Mouse (Mus musculus): ENCODE measurements around the gene Zfp385c.
"Not testable (repeated sequence)": the region's sequence is repeated elsewhere in the genome, so short reads cannot be mapped to it uniquely, and the experiment has no call there.

Gene Zfp385c

DNA sequence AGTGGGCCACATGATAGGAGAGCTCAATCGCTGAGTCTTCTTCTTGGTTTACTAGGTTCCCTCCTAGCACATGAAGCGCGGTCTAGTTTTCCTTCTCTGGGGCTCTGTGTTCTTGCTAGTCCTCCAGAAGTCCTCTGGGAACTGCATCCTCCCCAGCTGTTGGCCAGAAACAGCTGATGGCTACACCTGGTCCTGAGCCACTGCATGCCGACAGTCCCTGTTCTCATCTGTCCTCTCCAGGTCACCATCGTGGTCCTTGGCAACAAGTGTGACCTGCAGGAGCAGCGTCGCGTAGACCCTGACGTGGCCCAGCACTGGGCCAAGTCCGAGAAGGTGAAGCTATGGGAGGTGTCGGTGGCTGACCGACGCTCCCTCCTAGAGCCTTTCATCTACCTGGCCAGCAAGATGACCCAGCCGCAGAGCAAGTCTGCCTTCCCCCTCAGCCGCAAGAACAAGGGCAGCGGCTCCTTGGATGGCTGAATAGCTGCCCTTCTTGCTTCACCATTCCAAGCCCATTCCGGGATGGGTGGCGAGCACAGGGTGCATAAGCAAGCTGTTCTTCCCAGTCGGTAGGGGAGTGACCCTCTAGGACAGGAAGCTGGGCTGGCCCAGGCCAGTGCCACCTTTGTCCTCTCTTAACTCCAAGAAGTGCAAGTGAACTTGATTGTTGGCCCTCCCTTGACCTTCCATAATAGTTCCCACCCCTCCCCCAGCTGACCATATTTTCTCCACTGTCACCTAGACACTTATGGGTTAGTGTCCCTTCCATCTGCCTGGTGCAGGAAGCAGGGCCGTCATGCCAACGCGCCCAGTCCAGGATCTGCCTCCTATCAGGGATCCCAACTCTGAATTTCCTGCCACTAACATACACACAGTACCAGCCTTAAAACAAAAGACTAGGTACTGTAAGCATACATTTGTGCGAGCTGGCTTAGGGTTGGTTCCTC lies 66.2 kb downstream of the Zfp385c start:
- no peak for DNase-seq (ENCODE audit: low spot score)

DNA sequence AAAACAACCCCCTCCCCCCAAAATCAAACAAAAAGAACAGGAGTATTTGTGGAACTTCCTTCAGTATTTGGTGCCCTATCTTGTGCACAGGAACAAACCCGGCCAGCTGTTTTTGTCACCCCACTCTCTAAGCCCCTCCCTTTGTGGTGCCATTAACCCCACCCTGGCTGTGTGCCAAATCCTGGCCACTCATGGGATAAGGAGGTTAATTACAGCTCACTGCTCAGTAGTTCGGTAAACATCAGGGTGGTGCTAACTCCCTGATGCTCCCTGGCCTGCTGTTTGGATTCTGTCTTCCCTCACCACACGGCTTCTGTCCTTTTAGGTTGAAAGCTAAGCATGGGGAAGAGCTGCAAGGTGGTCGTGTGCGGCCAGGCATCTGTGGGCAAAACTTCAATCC lies 68.4 kb downstream of the Zfp385c start:
- no peak for DNase-seq (ENCODE audit: low spot score)

DNA sequence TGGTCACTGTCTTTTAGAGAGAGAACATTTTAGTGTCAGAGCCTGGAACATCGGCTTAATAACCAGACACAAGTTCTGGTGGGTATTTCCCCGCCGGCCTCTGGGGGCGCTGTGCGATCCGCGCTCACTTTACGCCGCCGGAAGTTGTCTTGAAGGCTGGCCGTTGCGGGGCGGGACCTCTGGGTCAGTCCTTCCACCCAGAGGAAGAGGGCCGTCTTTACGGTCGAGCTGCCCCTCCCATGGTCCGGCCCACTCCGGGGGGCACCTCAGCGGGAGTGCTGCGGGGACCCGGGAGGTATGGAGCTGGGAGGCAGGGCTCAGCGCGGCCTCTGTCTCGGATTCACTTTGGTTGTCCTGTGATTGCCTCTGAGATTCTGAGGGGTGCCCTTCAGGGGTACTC lies 69.5 kb downstream of the Zfp385c start:
- DNase-seq (ENCODE audit: low spot score): peak; percentile 92

DNA sequence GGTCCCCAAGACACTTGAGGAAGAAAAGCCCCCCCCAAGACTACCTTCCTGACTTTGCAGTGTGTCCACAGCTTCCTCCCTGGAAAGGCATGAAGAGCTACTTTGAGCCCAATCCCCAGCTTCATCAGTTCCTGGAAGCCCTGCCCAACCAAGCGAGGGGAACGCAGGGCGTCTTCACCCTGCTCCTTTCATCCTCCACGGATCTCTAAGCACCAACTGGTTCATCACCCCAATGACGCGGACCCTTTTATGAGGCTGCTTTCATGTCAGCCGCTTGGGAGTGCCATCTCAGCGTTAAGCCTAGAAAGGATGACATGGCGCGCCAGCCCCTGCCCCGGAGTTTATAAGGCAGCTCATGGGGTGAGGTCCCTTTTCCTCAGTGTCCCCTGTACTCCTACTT lies 72.3 kb downstream of the Zfp385c start, which contains the start of gene Dnajc7:
Dnajc7 (minus strand) TSS at position 187 of the 400 bp plus-strand sequence.
- no peak for DNase-seq (ENCODE audit: low spot score)

DNA sequence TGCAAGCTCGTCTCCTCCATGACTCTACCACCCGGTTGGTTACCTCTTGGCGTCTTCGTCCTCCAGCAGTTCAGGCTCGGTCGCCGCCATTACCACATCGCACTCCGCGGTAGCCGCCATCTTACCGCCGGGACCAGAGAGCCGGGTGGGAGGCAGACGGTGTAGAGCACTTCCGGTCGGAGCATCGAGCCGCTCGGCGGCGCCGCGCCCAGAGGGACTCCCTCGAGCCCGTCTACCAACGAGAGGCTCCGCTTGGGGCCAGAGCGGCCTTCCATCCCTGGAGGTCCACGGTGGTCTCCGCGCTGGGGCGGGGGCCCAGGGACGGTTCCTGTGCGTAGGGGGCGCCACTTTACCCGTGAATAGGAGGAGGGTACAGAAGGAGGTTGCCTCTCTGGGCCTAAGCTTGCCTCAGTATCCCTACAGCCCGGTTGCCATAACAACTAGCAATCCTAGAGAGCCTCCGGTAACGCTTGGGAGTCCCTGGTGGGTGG lies 72.7 kb downstream of the Zfp385c start:
- DNase-seq (ENCODE audit: low spot score): peak; percentile 92

DNA sequence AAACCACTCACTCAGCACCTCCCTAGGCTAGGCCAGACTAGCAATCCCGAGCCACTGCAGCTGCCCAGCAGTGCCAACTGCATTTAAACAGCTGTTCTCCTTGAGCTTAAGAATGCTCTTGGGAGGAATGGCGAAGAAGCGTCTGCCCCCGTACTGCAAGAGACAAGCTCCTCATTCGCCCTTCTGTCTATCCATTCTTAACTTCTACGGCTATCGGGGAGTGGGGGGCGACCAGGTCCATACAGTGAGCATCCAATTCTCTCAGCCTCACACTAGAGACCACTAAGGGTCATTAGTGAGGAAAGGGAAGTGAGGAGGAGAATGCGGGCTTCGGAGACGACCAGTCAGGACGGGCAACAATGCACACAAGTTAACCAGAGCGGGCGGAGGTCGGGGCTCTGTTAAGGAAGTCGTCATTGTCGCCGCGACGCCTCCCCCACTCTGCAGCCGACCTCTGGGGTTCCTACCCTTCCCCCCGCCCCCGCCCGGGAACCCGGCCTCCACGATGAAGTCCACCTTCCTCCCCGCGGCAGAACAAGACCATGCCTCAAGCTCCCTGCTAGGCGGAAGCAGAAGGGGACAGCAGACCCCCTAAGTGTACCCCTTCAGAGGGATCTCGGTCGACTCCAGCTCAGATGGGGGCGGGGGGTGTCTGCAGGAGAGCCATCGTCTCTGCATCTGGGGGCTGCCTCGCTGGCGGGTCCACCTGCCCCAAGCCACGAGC lies 73.3 kb downstream of the Zfp385c start, which contains the start of gene Nkiras2:
Nkiras2 (plus strand) TSS at position 484 of the 724 bp plus-strand sequence.
- DNase-seq (ENCODE audit: low spot score): no peak

DNA sequence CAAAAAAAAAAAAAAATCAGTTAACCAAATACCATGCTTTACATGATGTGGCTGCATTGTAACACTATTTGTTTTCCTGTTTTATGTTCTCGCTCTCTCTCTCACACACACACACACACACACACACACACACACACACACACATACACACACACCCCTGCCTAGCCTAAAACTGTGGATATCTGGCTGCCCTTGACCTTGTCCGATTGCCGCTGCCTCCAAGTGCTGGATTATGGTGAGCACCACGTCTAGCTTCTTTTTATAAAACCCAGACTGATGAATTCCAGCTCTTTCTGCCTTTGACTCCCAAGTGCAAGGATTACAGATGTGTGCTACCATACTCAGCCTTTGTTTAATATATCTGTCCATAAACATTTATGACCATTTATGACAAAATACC lies 74.8 kb downstream of the Zfp385c start:
- DNase-seq (ENCODE audit: low spot score): no peak

DNA sequence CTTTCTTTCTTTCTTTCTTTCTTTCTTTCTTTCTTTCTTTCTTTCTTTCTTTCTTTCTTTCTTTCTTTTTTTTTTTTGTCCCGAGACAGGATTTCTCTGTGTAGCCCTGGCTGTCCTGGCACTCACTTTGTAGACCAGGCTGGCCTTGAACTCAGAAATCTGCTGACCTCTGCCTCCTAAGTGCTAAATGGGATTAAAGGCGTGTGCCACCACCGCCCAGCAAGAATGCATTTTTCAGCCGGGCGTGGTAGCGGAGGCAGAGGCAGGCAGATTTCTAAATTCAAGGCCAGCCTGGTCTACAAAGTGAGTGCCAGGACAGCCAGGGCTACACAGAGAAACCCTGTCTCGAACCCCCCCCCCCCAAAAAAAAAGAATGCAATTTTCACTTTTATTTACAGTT lies 75.4 kb downstream of the Zfp385c start:
- not testable (repeated sequence) for DNase-seq (ENCODE audit: low spot score)

DNA sequence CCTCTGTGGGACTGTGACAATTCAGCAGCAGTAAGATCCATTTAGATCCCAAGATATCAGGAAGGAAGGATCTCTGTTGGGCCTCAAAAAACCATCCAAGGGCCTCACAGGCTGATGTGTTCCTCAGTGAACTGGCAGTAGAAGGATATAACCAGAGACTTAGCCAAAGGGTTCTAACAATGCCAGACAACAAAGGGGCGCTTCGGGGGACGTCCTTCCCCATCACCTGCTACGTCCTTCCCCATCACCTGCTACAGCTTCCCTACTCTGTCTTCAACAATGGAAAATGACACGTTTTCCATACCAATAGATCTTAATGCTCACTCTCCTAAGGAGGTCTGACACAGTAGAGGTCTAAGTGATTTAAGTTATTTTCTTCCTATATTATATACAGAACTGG lies 75.9 kb downstream of the Zfp385c start:
- no peak for DNase-seq (ENCODE audit: low spot score)

DNA sequence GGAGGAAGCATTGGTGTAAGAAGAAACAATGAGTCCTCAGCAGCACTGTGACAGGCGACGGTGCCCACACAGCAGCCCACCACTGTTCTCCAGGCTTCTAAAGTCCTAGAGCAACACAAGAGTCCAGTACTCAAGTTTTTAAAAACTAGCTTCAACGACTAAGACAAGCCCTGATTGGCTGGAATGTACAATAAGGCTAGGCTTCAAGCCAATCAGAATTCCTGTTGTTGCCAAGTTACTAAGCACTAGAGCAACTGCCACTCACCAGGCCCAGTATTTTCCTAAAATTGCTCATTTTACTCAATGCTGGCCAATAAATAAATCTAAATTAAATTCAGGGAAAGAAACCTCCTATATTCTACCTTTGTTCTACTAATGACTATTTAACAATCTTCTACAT lies 79.0 kb downstream of the Zfp385c start:
- DNase-seq (ENCODE audit: low spot score): no peak

DNA sequence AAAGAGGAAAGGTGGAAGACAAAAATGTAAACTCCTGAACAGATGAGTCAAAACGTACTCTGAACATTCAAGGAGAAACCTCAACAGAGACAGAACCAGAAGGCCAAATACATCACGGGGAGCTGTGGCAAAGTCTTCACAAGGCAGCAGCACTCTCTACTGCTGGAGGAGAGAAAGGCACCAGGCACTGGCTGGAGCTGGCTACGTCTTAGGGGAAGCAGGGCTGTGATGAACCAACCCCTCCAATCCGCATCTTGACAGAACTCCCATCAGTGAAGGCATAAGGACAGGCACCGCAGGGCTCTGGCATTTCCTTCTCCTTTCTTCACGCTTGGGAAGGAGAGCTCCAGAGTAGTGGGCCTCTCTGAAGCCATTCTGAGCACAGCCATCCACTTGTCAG lies 80.6 kb downstream of the Zfp385c start:
- no peak for DNase-seq (ENCODE audit: low spot score)

DNA sequence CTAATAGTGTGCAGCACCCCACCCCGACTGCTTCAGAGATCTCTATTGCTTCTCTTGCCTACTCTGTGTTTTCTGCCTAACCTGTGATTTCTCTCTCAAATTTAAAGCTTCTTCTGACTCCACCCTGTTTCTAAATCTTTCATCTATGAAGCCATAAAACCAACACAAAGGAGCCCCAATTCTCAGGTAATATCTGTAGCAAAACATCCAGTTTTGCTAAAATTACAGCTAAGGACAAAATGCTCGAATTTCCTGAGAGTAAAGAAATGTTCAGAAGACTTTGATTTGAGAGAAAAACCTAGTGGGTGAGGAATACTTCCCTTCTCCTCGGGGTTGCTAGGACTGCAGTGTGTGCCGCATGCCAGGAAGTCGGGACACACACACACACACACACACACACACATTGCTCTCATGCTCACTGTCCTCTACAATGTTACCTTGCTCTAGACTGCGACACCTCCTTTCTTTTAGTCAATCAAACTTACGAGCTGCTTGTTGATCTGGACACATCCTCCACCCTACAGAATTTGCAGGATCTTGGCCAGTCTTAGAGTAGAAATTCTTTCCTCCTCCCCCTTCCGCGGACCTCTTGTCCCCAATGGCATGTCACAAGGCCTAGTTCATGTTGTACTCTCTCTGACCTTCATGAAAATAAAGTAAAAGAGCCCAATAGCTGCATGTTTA lies 82.1 kb downstream of the Zfp385c start:
- DNase-seq (ENCODE audit: low spot score): no peak

DNA sequence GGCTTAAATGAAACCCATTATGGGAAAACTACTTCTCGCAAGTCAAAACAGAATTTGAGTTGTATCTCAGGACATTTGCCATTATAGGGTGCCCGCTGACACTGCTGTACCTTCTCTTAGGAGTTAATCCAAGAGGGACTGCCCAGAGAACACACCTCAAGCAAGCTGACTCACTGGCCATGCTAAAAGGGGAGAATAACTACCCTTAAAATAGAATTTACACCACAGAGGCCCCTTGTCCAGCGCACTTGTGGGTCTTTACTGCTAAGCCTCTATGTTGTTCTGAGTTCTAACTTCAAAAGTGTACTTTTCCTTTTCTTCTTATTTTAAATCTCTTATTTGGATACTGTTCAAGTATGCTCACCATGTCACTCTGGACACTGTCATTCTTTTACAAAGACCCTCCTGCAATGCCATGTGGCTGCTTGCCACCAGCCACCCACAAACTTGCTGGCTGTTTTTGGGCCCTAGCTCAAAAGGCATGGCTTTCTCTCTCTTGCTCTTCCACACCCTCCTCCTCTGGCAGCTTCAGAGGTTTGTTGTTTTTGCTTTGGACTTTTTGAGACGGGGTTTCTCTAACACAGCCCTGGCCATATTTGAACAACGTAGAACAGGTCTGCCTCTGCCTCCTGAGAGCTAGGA lies 82.8 kb downstream of the Zfp385c start:
- no peak for DNase-seq (ENCODE audit: low spot score)

DNA sequence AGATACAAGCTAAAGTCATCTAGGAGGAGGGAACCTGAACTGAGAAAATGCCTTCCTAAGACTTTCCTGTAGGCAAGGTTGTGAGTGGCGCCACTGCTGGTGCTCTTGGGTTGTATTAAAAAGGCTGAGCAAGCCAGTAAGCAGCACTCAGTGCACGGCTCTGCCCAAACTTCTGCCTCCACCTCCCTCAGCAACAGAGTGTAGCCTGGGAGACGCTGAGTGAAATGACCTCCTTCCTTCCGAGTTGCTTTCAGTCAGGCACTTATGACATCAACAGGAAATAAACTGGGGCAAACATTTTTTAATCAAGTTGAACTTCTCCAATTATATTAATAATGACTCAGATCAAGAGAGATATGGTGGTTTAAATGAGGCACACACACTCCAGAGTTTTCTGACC lies 83.5 kb downstream of the Zfp385c start:
- no peak for DNase-seq (ENCODE audit: low spot score)

DNA sequence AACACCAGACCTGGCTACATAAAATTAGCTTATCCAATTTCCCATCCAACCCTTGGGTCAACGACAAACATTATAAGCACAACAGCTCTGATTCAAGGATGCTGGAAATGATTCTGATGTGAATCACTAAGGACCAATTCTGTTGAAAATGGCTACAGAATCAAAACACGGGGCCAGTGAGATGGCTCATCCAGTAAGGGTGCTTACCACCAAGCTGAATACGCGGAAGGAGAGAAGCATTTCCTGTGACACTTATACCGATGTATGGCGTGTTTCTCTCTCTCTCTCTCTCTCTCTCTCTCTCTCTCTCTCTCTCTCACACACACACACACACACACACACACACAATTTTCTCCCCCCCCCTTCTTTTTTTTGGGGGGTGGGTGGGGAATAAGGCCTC lies 85.1 kb downstream of the Zfp385c start:
- no peak for DNase-seq (ENCODE audit: low spot score)

DNA sequence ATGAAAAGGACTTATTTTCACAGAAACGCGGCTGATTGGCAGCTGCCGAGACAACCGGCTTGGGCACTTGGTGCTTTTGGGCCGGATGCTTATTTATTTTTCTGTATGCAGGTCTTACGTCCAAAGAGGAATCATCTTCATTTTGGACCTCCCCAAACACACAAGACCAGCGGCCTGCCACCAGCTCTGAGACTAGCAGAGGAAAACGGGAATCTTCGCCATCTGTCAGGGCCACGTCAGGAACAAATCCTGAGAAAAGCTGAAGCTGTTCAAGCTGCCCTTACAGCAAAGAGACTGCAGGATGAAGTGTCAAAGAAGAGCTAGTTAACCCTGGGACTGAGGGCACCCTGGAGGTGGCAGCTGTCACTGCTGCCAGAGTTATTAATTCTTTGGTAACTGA lies 86.8 kb downstream of the Zfp385c start:
- DNase-seq (ENCODE audit: low spot score): no peak

DNA sequence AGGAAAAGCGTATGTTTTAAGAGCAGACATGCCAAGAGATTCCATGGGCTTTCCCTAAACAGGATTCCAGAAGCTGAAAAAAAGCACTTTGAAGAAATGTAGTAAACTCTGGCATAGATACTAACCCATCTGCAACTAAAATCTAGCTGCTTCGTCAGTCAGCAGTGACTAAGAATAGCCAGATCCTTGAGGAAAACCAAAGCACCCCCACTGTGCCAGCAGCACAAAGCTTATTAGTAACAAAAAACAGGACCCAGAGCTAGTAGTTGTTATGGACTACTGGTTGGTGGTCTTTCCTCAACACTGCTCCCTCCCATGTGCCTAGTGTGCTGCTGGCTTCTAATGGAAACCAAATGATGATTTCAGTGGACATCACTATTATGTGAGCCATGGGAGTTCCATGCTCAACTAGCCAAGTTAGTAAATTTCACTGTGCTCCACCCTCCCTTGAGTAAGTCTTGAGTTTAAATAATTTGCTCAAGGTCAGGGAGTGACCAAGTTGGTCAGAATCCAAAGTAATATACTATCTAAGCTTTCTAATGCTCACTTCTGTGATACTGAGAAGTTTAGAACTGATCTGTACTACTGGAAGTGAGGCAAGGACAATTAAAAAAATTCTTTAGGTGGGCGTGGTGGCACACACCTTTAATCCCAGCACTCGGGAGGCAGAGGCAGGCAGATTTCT lies 87.8 kb downstream of the Zfp385c start:
- DNase-seq (ENCODE audit: low spot score): no peak

DNA sequence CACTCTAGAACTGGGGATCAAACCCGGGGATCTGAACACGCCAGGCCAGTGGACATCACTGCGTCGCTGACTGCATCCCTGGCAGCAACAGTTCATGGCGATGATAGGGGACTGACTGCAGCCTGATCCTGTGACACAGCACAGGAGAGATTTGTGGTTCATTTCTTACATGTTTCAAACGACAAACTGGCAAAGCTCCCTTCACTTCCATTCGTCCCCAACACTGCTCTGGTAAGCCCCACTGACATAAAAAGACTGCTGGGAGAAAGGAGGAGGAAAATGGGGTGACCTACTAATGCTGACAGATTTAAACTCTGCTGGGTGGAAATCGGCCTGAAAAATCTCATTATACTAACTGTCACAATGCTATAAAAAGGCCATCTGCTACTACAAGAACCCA lies 88.4 kb downstream of the Zfp385c start:
- DNase-seq (ENCODE audit: low spot score): no peak

DNA sequence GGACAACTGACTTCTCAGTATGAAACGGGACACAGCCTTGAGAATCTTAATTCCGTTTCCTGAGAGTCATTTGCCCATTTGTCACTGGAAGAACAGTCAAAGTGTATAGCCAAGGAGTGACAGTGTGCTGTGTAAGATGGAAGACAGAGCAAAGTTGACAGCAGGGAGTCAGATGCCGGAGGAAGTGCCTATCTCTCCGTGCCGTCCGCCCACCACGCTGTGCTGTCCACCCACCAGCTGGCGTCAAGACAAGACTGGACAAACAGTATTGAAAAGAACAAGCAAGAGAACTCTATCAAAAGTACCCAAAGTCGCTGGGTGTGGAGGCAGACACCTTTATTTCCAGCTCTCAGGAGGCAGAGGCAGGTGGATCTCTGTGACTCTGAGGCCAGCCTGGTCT lies 89.1 kb downstream of the Zfp385c start:
- no peak for DNase-seq (ENCODE audit: low spot score)

DNA sequence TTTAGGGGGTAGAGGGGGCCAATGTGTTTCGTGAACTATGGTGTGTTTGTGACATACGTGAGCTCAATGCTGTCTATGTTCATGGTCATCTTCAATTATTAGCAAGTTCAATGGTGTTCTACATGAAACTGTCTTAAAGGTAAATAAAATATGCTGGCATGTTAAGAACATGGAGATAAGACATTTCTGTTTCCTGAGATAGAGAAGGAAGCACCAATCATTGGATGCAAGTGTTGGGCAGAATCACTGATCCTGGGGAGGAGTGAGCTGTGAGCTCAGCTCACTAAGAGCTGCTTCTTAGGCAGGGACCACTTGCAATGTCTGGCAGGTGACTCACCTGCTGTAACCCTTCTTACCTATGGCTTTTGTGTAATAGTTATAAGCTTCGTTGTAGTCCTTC lies 90.9 kb downstream of the Zfp385c start:
- DNase-seq (ENCODE audit: low spot score): no peak

DNA sequence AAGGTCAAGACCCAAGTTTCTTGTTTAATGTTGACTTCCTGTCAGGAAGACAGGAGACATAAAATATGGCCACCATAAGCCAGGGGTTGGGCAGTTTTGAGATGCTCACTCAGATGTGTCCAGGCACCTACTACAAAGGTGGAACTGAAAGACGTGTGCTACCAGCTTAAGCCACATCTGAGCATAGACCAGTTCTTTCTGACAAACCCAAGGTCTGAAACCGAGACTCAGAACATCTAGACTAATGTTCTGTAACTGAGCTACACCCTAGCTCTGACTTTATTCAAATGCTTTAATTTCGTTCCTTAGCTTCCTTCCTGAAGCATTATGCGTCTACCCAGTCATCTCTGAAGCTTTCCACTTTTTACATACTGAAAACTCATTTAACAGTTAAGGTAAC lies 94.2 kb downstream of the Zfp385c start:
- DNase-seq (ENCODE audit: low spot score): no peak
